Mouse (Mus musculus): ENCODE measurements around the gene Cdk8. TPM values are rescaled to one million over a fixed set of nuclear protein-coding genes. Genes with fewer than 3 reads are reported as not detected.

The Cdk8 gene
- total and polyA plus RNA-seq, 2 experiments from 2014 or later = 15.4 to 46.3 TPM

- no peak for DNase-seq (ENCODE audit: low spot score)
These were observed 40.3 kb upstream of the Cdk8 start for GRCm38 (mm10) chr5:146190501-146191269.

GRCm38 (mm10) chr5:146193360-146193759 lies 37.7 kb upstream of the Cdk8 start:
- ATAC-seq (ENCODE audit: low FRiP score) = no peak
- 83% methylated on average over 8 of the region's 8 CpGs for WGBS
- Histone ChIP-seq H3K9ac (replicated peaks; ENCODE audit: low read length, poor library complexity, severe bottlenecking) (no peak overlapping the region), H3K4me1 (ENCODE audit: insufficient read depth, low read length) (no peaks in the 10 kb centered on the region), H3K4me2 (ENCODE audit: low read depth, low read length, poor library complexity, severe bottlenecking) (no peak overlapping the region), H3K27ac (ENCODE audit: low read depth, low read length) (no peak overlapping the region), H3K36me3 (ENCODE audit: insufficient read depth, low read length) (peaks cover 3% of the 10 kb centered on the region; the same call in 1 of the 2 replicates), H3K27me3 (ENCODE audit: insufficient read depth, low read length) (no peaks in the 10 kb centered on the region), H3K9me3 (ENCODE audit: low read length) (no peaks in the 10 kb centered on the region), H3K4me3 (ENCODE audit: low read depth, low read length) (no peak overlapping the region)
- DNase-seq (ENCODE audit: low spot score) = no peak
- TF ChIP-seq CTCF (IDR thresholded peaks at IDR 0.05) = no peak

More at GRCm38 (mm10) chr5:146190501-146191269, 40.3 kb upstream of the Cdk8 start:
- Histone ChIP-seq H3K4me2 (ENCODE audit: low read depth, low read length, poor library complexity, severe bottlenecking) (no peak overlapping the region), H3K36me3 (ENCODE audit: insufficient read depth, low read length) (no peaks in the 10 kb centered on the region; the same call in 1 of the 2 replicates), H3K9me3 (ENCODE audit: low read length) (no peaks in the 10 kb centered on the region), H3K4me1 (ENCODE audit: insufficient read depth, low read length) (no peaks in the 10 kb centered on the region), H3K27me3 (ENCODE audit: insufficient read depth, low read length) (no peaks in the 10 kb centered on the region), H3K27ac (ENCODE audit: low read depth, low read length) (no peak overlapping the region), H3K4me3 (ENCODE audit: low read depth, low read length) (no peak overlapping the region), H3K9ac (replicated peaks; ENCODE audit: low read length, poor library complexity, severe bottlenecking) (no peak overlapping the region)
- 55% methylated on average over 3 of the region's 3 CpGs for WGBS
- ATAC-seq (ENCODE audit: low FRiP score) = no peak
- no peak for TF ChIP-seq CTCF (IDR thresholded peaks at IDR 0.05)

- Histone ChIP-seq H3K36me3 (ENCODE audit: insufficient read depth, low read length) (peaks cover 17% of the 10 kb centered on the region), H3K27ac (ENCODE audit: low read depth, low read length) (no peak overlapping the region), H3K4me1 (ENCODE audit: insufficient read depth, low read length) (no peaks in the 10 kb centered on the region), H3K27me3 (ENCODE audit: insufficient read depth, low read length) (no peaks in the 10 kb centered on the region), H3K9ac (replicated peaks; ENCODE audit: low read length, poor library complexity, severe bottlenecking) (no peak overlapping the region), H3K4me3 (ENCODE audit: low read depth, low read length) (no peak overlapping the region), H3K4me2 (ENCODE audit: low read depth, low read length, poor library complexity, severe bottlenecking) (no peak overlapping the region), H3K9me3 (ENCODE audit: low read length) (no peaks in the 10 kb centered on the region)
- ATAC-seq (ENCODE audit: low FRiP score) (no peak), DNase-seq (ENCODE audit: low spot score) (no peak)
- TF ChIP-seq CTCF (IDR thresholded peaks at IDR 0.05) = no peak
These were observed 32.0 kb upstream of the Cdk8 start for GRCm38 (mm10) chr5:146199073-146199472.

GRCm38 (mm10) chr5:146199540-146199939 lies 31.5 kb upstream of the Cdk8 start:
- Histone ChIP-seq H3K27me3 (ENCODE audit: insufficient read depth, low read length) (no peaks in the 10 kb centered on the region), H3K27ac (ENCODE audit: low read depth, low read length) (no peak overlapping the region), H3K4me3 (ENCODE audit: low read depth, low read length) (no peak overlapping the region), H3K36me3 (ENCODE audit: insufficient read depth, low read length) (peaks cover 21% of the 10 kb centered on the region), H3K4me2 (ENCODE audit: low read depth, low read length, poor library complexity, severe bottlenecking) (no peak overlapping the region), H3K4me1 (ENCODE audit: insufficient read depth, low read length) (no peaks in the 10 kb centered on the region), H3K9me3 (ENCODE audit: low read length) (no peaks in the 10 kb centered on the region), H3K9ac (replicated peaks; ENCODE audit: low read length, poor library complexity, severe bottlenecking) (no peak overlapping the region)
- 83% methylated on average over 2 of the region's 2 CpGs for WGBS
- TF ChIP-seq CTCF (IDR thresholded peaks at IDR 0.05) = no peak
- no peak for ATAC-seq (ENCODE audit: low FRiP score)
- no peak for DNase-seq (ENCODE audit: low spot score)

- TF ChIP-seq CTCF (IDR thresholded peaks at IDR 0.05) = peak; percentile 22
- H3K4me2 ChIP-seq (ENCODE audit: low read depth, low read length, poor library complexity, severe bottlenecking) = no peak overlapping the region
- no peak for DNase-seq (ENCODE audit: low spot score)
- H3K4me3 ChIP-seq (ENCODE audit: low read depth, low read length) = no peak overlapping the region
- peaks cover 31% of the 10 kb centered on the region for H3K36me3 ChIP-seq (ENCODE audit: insufficient read depth, low read length)
- no peaks in the 10 kb centered on the region for H3K9me3 ChIP-seq (ENCODE audit: low read length)
- no peaks in the 10 kb centered on the region for H3K27me3 ChIP-seq (ENCODE audit: insufficient read depth, low read length)
- WGBS = over 99% methylated on average over 6 of the region's 6 CpGs
- no peaks in the 10 kb centered on the region for H3K4me1 ChIP-seq (ENCODE audit: insufficient read depth, low read length)
- ATAC-seq (ENCODE audit: low FRiP score) = no peak
- H3K9ac ChIP-seq (replicated peaks; ENCODE audit: low read length, poor library complexity, severe bottlenecking) = no peak overlapping the region
- no peak overlapping the region for H3K27ac ChIP-seq (ENCODE audit: low read depth, low read length)
These were observed 30.4 kb upstream of the Cdk8 start for GRCm38 (mm10) chr5:146200580-146200979.

- no peak for TF ChIP-seq CTCF (IDR thresholded peaks at IDR 0.05)
- ATAC-seq (ENCODE audit: low FRiP score) = no peak
- WGBS = 88% methylated on average over 2 of the region's 2 CpGs
- no peaks in the 10 kb centered on the region for H3K4me1 ChIP-seq (ENCODE audit: insufficient read depth, low read length)
- H3K9me3 ChIP-seq (ENCODE audit: low read length) = no peaks in the 10 kb centered on the region
- H3K36me3 ChIP-seq (ENCODE audit: insufficient read depth, low read length) = peaks cover 54% of the 10 kb centered on the region
- H3K27me3 ChIP-seq (ENCODE audit: insufficient read depth, low read length) = no peaks in the 10 kb centered on the region
- H3K4me2 ChIP-seq (ENCODE audit: low read depth, low read length, poor library complexity, severe bottlenecking) = no peak overlapping the region
- no peak for DNase-seq (ENCODE audit: low spot score)
- no peak overlapping the region for H3K4me3 ChIP-seq (ENCODE audit: low read depth, low read length)
- no peak overlapping the region for H3K27ac ChIP-seq (ENCODE audit: low read depth, low read length)
- H3K9ac ChIP-seq (replicated peaks; ENCODE audit: low read length, poor library complexity, severe bottlenecking) = no peak overlapping the region
These were observed 27.1 kb upstream of the Cdk8 start for GRCm38 (mm10) chr5:146203921-146204320.
